Mouse (Mus musculus): Measurements from ENCODE around the gene Gba. TPM values are rescaled to one million over a fixed set of nuclear protein-coding genes. Genes with fewer than 3 reads are reported as not detected.

Gba gene
- total and polyA plus RNA-seq, 3 experiments, result 63.6 to 65.3 (median 64.1) TPM

DNA sequence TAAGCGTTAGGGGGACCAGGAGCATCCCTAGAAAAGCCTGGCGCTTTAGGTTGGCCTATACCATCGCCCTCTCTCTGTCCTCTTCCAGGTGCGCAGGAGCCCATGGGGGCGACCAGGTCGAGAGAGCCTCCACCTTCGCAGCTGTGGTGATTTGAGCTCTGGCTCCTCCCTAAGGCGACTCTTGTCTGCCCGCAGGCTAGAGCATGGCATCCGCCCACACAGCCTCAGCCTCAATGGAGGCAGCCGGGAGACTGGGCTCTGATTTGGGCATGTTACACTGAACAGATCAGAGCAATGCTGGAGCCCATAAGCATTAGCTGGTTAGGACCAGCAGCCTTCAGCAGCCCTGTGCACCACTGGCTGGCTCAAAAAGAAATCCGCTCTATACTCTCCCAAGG lies 14.3 kb upstream of the Gba start:
- no peaks in the 10 kb centered on the region for H3K4me1 ChIP-seq (ENCODE audit: control insufficient read depth in 1 of 2, insufficient read depth in 2 of 2)
- H3K4me3 ChIP-seq (replicated peaks in 1 of 3; ENCODE audit: low read depth in 2 of 3, low read length in 2 of 3, poor library complexity in 1 of 3), result no peak overlapping the region
- H3K27me3 ChIP-seq (replicated peaks), result no peaks in the 10 kb centered on the region
- dilution Hi-C loops (cut with MboI; ENCODE audit: extremely low pct_ligation_motif_present, extremely low pct_unique_long_range_greater_than_20kb, low sequenced_read_pairs) (no loop called here), in situ Hi-C loops (cut with MboI; ENCODE audit: low pct_ligation_motif_present, low pct_unique_long_range_greater_than_20kb, low sequenced_read_pairs) (no loop called here)
- no peaks in the 10 kb centered on the region for H3K9me3 ChIP-seq (replicated peaks; ENCODE audit: low read length)
- H3K36me3 ChIP-seq (replicated peaks in 1 of 2; ENCODE audit: control insufficient read depth in 1 of 2, insufficient read depth in 1 of 2, low read length in 1 of 2), result peaks cover 21 to 72% of the 10 kb centered on the region in 2 experiments
- no peak overlapping the region for H3K27ac ChIP-seq (ENCODE audit: insufficient read depth, low read depth)
- H3K79me2 ChIP-seq (replicated peaks; ENCODE audit: control insufficient read depth, extremely low read depth, insufficient read depth, poor library complexity, severe bottlenecking), result no peaks in the 10 kb centered on the region
- TF ChIP-seq MXI1 (IDR thresholded peaks at IDR 0.05; ENCODE audit: low read depth, low read length), result no peak
- TF ChIP-seq ELF1 (IDR thresholded peaks at IDR 0.05; ENCODE audit: low read depth, low read length), result no peak
- no peak for TF ChIP-seq POLR2A (IDR thresholded peaks at IDR 0.05; ENCODE audit: low read depth, low read length)
- no peak for TF ChIP-seq USF2 (conservative IDR thresholded peaks at IDR 0.05; ENCODE audit: low read depth, low read length)
- TF ChIP-seq TCF12 (IDR thresholded peaks at IDR 0.05; ENCODE audit: low read depth, low read length), result no peak
- TF ChIP-seq USF1 (IDR thresholded peaks at IDR 0.05; ENCODE audit: low read depth, low read length), result no peak
- TF ChIP-seq ZC3H11A (IDR thresholded peaks at IDR 0.05; ENCODE audit: low read depth, low read length), result no peak
- no peak for TF ChIP-seq RAD21 (IDR thresholded peaks at IDR 0.05; ENCODE audit: low read depth, low read length)
- TF ChIP-seq MYC (IDR thresholded peaks at IDR 0.05; ENCODE audit: low read depth, low read length), result no peak
- TF ChIP-seq EP300 (IDR thresholded peaks at IDR 0.05; ENCODE audit: low read length), result no peak
- no peak for TF ChIP-seq SIN3A (IDR thresholded peaks at IDR 0.05; ENCODE audit: low read length)
- no peak for TF ChIP-seq GABPA (IDR thresholded peaks at IDR 0.05; ENCODE audit: insufficient replicate concordance, low read depth, low read length)
- TF ChIP-seq KAT2A (IDR thresholded peaks at IDR 0.05; ENCODE audit: insufficient replicate concordance, low read length), result no peak
- no peak for TF ChIP-seq UBTF (IDR thresholded peaks at IDR 0.05; ENCODE audit: low read depth, low read length)
- no peak for TF ChIP-seq MAFK (IDR thresholded peaks at IDR 0.05; ENCODE audit: insufficient replicate concordance, low read length)
- no peak overlapping the region for H3K4me2 ChIP-seq (ENCODE audit: insufficient read depth, low read depth, poor library complexity, severe bottlenecking)
- no peak for DNase-seq (ENCODE audit: extremely low read depth)
- H3K9ac ChIP-seq (ENCODE audit: insufficient read depth, low read depth), result no peak overlapping the region

DNA sequence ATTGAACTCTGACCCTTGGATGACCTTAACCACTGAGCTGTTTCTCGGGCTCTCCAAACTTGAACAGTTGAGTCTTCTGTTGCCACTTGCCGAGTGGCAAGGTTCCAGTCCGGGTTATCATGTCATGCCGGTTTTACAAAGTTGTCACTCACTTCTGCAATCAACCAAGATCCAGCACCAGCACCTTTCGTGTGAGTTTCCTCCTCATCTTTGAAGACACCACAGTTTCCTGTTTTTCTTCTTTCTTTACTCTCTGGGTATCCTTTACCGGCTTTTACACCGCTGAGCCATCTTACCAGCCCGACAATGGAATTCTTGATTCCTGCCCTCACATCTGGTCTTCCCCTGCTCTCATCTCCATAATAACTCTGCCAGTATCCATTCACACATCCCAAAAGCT lies 12.3 kb upstream of the Gba start:
- in situ Hi-C loops (cut with MboI; ENCODE audit: low pct_ligation_motif_present, low pct_unique_long_range_greater_than_20kb, low sequenced_read_pairs), result no loop called here
- no peak overlapping the region for H3K27ac ChIP-seq (ENCODE audit: insufficient read depth, low read depth)
- H3K9ac ChIP-seq (ENCODE audit: insufficient read depth, low read depth), result no peak overlapping the region

More for the DNA sequence above, 12.3 kb upstream of the Gba start:
- no peaks in the 10 kb centered on the region for H3K9me3 ChIP-seq (replicated peaks; ENCODE audit: low read length)
- H3K27me3 ChIP-seq (replicated peaks), result no peaks in the 10 kb centered on the region
- no peak for TF ChIP-seq ZC3H11A (IDR thresholded peaks at IDR 0.05; ENCODE audit: low read depth, low read length)
- TF ChIP-seq RCOR1 (conservative IDR thresholded peaks at IDR 0.05; ENCODE audit: low read depth, low read length), result no peak
- no peak for TF ChIP-seq CTCF (conservative IDR thresholded peaks at IDR 0.05 in 1 of 2, IDR thresholded peaks at IDR 0.05 in 1 of 2; ENCODE audit: low read depth in 2 of 2, low read length in 2 of 2)
- no peak for TF ChIP-seq ETS1 (conservative IDR thresholded peaks at IDR 0.05; ENCODE audit: low read depth, low read length)
- no peak for TF ChIP-seq BHLHE40 (IDR thresholded peaks at IDR 0.05; ENCODE audit: low read depth, low read length)
- no peak for TF ChIP-seq ZKSCAN1 (IDR thresholded peaks at IDR 0.05; ENCODE audit: borderline replicate concordance, low read depth, low read length)
- TF ChIP-seq MYC (IDR thresholded peaks at IDR 0.05; ENCODE audit: low read depth, low read length), result no peak
- no peak for TF ChIP-seq UBTF (IDR thresholded peaks at IDR 0.05; ENCODE audit: low read depth, low read length)
- TF ChIP-seq GABPA (IDR thresholded peaks at IDR 0.05; ENCODE audit: insufficient replicate concordance, low read depth, low read length), result no peak
- no peak for TF ChIP-seq JUN (IDR thresholded peaks at IDR 0.05; ENCODE audit: insufficient read depth, low read depth, low read length)
- no peak for TF ChIP-seq POLR2AphosphoS2 (IDR thresholded peaks at IDR 0.05; ENCODE audit: low read depth, low read length)
- TF ChIP-seq HCFC1 (IDR thresholded peaks at IDR 0.05; ENCODE audit: low read depth, low read length), result no peak
- TF ChIP-seq TCF12 (IDR thresholded peaks at IDR 0.05; ENCODE audit: low read depth, low read length), result no peak
- TF ChIP-seq NRF1 (IDR thresholded peaks at IDR 0.05; ENCODE audit: low read depth, low read length), result no peak
- no peak for TF ChIP-seq PAX5 (IDR thresholded peaks at IDR 0.05; ENCODE audit: low read length)
- no peak for TF ChIP-seq TBP (conservative IDR thresholded peaks at IDR 0.05; ENCODE audit: low read depth, low read length)
- no peak for TF ChIP-seq SIN3A (IDR thresholded peaks at IDR 0.05; ENCODE audit: low read length)
- no peak for TF ChIP-seq CHD1 (IDR thresholded peaks at IDR 0.05; ENCODE audit: low read depth, low read length)
- TF ChIP-seq MEF2A (IDR thresholded peaks at IDR 0.05; ENCODE audit: borderline replicate concordance, low read depth, low read length), result no peak
- no peak overlapping the region for H3K4me2 ChIP-seq (ENCODE audit: insufficient read depth, low read depth, poor library complexity, severe bottlenecking)
- H3K4me1 ChIP-seq (ENCODE audit: control insufficient read depth in 1 of 2, insufficient read depth in 2 of 2), result peaks cover 0 to 3% of the 10 kb centered on the region in 2 experiments; a peak in 2 of 4 replicates
- peaks cover 21 to 54% of the 10 kb centered on the region in 2 experiments for H3K36me3 ChIP-seq (replicated peaks in 1 of 2; ENCODE audit: control insufficient read depth in 1 of 2, insufficient read depth in 1 of 2, low read length in 1 of 2)
- dilution Hi-C loops (cut with MboI; ENCODE audit: extremely low pct_ligation_motif_present, extremely low pct_unique_long_range_greater_than_20kb, low sequenced_read_pairs), result no loop called here
- DNase-seq (ENCODE audit: extremely low read depth), result no peak
- no peak overlapping the region for H3K4me3 ChIP-seq (replicated peaks in 1 of 3; ENCODE audit: low read depth in 2 of 3, low read length in 2 of 3, poor library complexity in 1 of 3)
- no peaks in the 10 kb centered on the region for H3K79me2 ChIP-seq (replicated peaks; ENCODE audit: control insufficient read depth, extremely low read depth, insufficient read depth, poor library complexity, severe bottlenecking)

Measured in CH12.LX (cell line).